Mouse (Mus musculus): Measurements from ENCODE around the gene Vldlr. TPM values are rescaled to one million over a fixed set of nuclear protein-coding genes. Genes with fewer than 3 reads are reported as not detected.

Vldlr gene
- polyA plus RNA-seq, 1 experiment from 2014 or later: 3.4 TPM

- no peaks in the 10 kb centered on the region for H3K4me1 ChIP-seq (replicated peaks)
- no peak overlapping the region for H3K4me2 ChIP-seq
- no peak overlapping the region for H3K27ac ChIP-seq
- H3K36me3 ChIP-seq: no peaks in the 10 kb centered on the region; the same call in 1 of the 2 replicates
- no peak for ATAC-seq (ENCODE audit: insufficient number of reproducible peaks, insufficient read depth, low FRiP score, low TSS enrichment, low read depth)
- no peak overlapping the region for H3K4me3 ChIP-seq (replicated peaks)
- H3K9ac ChIP-seq (replicated peaks): no peak overlapping the region
- H3K9me3 ChIP-seq: no peaks in the 10 kb centered on the region
- 91% methylated on average over 4 of the region's 4 CpGs for WGBS
- no peaks in the 10 kb centered on the region for H3K27me3 ChIP-seq
Observed at GRCm38 (mm10) chr19:27239913-27240312, 23.6 kb downstream of the Vldlr start.

DNA sequence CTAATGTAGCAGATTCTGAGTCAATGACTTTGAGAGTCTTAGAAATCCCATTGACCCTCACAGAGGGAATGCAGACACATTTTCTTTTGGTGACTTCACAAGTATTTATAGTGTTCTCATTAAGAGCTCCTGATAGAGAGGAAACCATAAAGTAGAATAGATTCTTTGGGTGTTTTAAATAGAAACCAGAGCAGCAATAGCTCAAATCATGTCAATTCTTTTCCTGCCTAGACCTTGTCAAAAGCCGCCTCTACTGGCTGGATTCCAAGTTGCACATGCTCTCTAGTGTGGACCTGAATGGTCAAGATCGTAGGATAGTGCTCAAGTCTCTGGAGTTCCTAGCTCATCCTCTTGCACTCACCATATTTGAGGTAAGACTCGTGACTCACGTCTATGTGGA is 27.2 kb downstream of the Vldlr start:
- Histone ChIP-seq H3K4me2 (no peak overlapping the region), H3K9me3 (no peaks in the 10 kb centered on the region), H3K27me3 (no peaks in the 10 kb centered on the region), H3K9ac (replicated peaks) (no peak overlapping the region), H3K27ac (no peak overlapping the region), H3K4me1 (replicated peaks) (no peaks in the 10 kb centered on the region), H3K4me3 (replicated peaks) (no peak overlapping the region), H3K36me3 (peaks cover 13% of the 10 kb centered on the region; the same call in 1 of the 2 replicates)
- ATAC-seq (ENCODE audit: insufficient number of reproducible peaks, insufficient read depth, low FRiP score, low TSS enrichment, low read depth): no peak
- WGBS: 83% methylated on average over 4 of the region's 4 CpGs

- 84% methylated on average over 5 of the region's 5 CpGs for WGBS
- H3K4me1 ChIP-seq (replicated peaks): peaks cover 4% of the 10 kb centered on the region
- ATAC-seq (ENCODE audit: insufficient number of reproducible peaks, insufficient read depth, low FRiP score, low TSS enrichment, low read depth): no peak
- H3K27me3 ChIP-seq: no peaks in the 10 kb centered on the region
- no peaks in the 10 kb centered on the region for H3K36me3 ChIP-seq
- no peak overlapping the region for H3K4me2 ChIP-seq
- H3K4me3 ChIP-seq (replicated peaks): no peak overlapping the region
- no peak overlapping the region for H3K27ac ChIP-seq
- no peak overlapping the region for H3K9ac ChIP-seq (replicated peaks)
- no peaks in the 10 kb centered on the region for H3K9me3 ChIP-seq
Observed at GRCm38 (mm10) chr19:27254756-27255155, 38.5 kb downstream of the Vldlr start.

DNA sequence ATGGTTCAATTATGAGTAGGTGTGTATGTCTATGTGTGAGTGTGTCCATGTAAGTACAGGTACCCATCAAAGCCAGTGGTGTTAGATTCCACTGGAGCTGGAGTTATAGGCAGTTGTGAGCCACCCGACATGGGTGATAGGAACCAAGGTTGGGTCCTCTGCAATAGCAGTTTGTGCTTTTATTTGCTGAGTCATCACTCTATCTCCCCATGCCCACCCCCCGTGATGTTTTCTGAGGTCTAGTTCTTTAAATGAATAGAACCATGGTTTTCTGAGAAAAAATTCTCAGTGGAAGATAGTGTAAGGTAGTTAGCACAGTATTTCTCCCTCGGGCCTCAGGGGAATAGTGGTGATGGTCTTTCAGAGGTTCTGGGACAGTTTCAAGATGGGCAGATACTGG is 39.4 kb downstream of the Vldlr start:
- WGBS: 83% methylated on average over 3 of the region's 3 CpGs
- H3K4me1 ChIP-seq (replicated peaks): peaks cover 10% of the 10 kb centered on the region
- no peak overlapping the region for H3K4me2 ChIP-seq
- H3K27me3 ChIP-seq: no peaks in the 10 kb centered on the region
- ATAC-seq (ENCODE audit: insufficient number of reproducible peaks, insufficient read depth, low FRiP score, low TSS enrichment, low read depth): no peak
- no peaks in the 10 kb centered on the region for H3K9me3 ChIP-seq
- no peak overlapping the region for H3K4me3 ChIP-seq (replicated peaks)
- H3K27ac ChIP-seq: no peak overlapping the region
- no peak overlapping the region for H3K9ac ChIP-seq (replicated peaks)
- H3K36me3 ChIP-seq: no peaks in the 10 kb centered on the region

DNA sequence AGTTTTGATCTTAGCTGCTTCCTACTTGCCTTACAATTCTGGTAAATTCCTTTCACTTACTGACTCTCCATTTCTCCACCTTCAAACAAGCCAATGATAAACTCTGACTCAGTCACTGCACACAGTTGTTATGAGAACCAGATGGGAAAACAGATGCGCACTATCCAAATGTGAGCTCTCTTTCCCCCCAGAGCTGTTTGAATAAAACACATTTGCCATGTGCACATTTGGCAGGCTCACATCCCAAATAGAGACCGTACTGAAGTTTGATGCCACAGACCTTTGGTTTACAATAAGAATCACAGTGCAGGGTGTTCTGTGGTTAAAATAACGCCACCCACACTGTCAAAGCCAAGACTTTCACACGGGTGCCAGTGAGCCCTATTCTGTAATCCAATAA is 43.8 kb downstream of the Vldlr start:
- peaks cover 10% of the 10 kb centered on the region for H3K4me1 ChIP-seq (replicated peaks)
- no peak overlapping the region for H3K9ac ChIP-seq (replicated peaks)
- no peaks in the 10 kb centered on the region for H3K27me3 ChIP-seq
- H3K4me3 ChIP-seq (replicated peaks): no peak overlapping the region
- ATAC-seq (ENCODE audit: insufficient number of reproducible peaks, insufficient read depth, low FRiP score, low TSS enrichment, low read depth): no peak
- WGBS: 40% methylated on average over 4 of the region's 4 CpGs
- no peaks in the 10 kb centered on the region for H3K9me3 ChIP-seq
- no peaks in the 10 kb centered on the region for H3K36me3 ChIP-seq
- no peak overlapping the region for H3K4me2 ChIP-seq
- no peak overlapping the region for H3K27ac ChIP-seq

- Histone ChIP-seq H3K4me2 (no peak overlapping the region), H3K27me3 (no peaks in the 10 kb centered on the region), H3K9ac (replicated peaks) (no peak overlapping the region), H3K27ac (no peak overlapping the region), H3K9me3 (no peaks in the 10 kb centered on the region), H3K4me3 (replicated peaks) (no peak overlapping the region), H3K36me3 (no peaks in the 10 kb centered on the region), H3K4me1 (replicated peaks) (peaks cover 10% of the 10 kb centered on the region)
- WGBS: 86% methylated on average over 8 of the region's 8 CpGs
- ATAC-seq (ENCODE audit: insufficient number of reproducible peaks, insufficient read depth, low FRiP score, low TSS enrichment, low read depth): no peak
Observed at GRCm38 (mm10) chr19:27260621-27261278, 44.5 kb downstream of the Vldlr start.

DNA sequence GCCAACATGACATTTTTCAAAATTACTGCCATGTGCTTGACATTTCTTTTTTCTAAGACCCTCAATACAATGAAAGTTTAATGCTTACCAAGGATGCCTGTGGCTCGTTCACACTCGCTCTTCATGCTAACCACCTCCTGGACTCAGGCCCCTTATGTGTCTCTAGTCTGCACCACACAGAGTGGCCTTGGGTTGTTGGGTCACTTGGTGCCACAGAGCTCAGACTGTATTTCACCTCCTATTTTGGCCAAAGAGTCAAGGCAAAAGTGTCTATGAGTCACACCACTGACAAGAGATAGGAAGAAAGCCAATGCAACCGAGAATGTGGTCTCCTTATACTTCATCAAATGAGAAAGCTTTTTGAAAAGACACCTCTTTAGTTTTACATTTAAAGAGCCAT is 45.9 kb downstream of the Vldlr start:
- Histone ChIP-seq H3K36me3 (no peaks in the 10 kb centered on the region), H3K27ac (no peak overlapping the region), H3K4me1 (replicated peaks) (peaks cover 10% of the 10 kb centered on the region), H3K9me3 (no peaks in the 10 kb centered on the region), H3K9ac (replicated peaks) (no peak overlapping the region), H3K4me3 (replicated peaks) (no peak overlapping the region), H3K4me2 (no peak overlapping the region), H3K27me3 (no peaks in the 10 kb centered on the region)
- ATAC-seq (ENCODE audit: insufficient number of reproducible peaks, insufficient read depth, low FRiP score, low TSS enrichment, low read depth): no peak
- WGBS: 85% methylated on average over 3 of the region's 3 CpGs

DNA sequence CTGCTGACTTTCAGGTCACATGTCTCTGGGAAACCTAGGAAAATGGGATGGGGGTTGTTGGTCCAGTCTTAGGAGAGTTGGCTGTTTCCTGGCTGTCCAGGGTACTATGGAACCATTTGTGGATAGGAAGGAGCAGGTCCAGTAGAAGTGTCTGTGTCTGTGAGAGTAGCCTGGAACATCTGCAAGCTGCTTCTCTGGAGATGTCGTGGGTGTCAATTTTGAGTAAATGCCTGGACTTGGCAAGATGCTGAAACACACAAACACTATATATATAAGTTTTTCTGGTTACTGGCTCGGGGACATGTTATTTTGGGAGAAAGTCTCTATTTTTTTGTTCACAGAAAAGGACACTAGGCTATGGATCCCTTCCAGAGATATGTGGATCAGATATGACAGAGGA is 57.1 kb downstream of the Vldlr start:
- Histone ChIP-seq H3K4me2 (no peak overlapping the region), H3K27ac (no peak overlapping the region), H3K36me3 (no peaks in the 10 kb centered on the region), H3K9me3 (no peaks in the 10 kb centered on the region), H3K27me3 (no peaks in the 10 kb centered on the region), H3K4me1 (replicated peaks) (no peaks in the 10 kb centered on the region), H3K9ac (replicated peaks) (no peak overlapping the region), H3K4me3 (replicated peaks) (no peak overlapping the region)
- 76% methylated on average over 2 of the region's 2 CpGs for WGBS
- no peak for ATAC-seq (ENCODE audit: insufficient number of reproducible peaks, insufficient read depth, low FRiP score, low TSS enrichment, low read depth)

GRCm38 (mm10) chr19:27274382-27274781 is 58.1 kb downstream of the Vldlr start:
- no peaks in the 10 kb centered on the region for H3K27me3 ChIP-seq
- 84% methylated on average over 1 of the region's 1 CpGs for WGBS
- no peaks in the 10 kb centered on the region for H3K36me3 ChIP-seq
- no peak overlapping the region for H3K4me3 ChIP-seq (replicated peaks)
- H3K4me2 ChIP-seq: no peak overlapping the region
- H3K9me3 ChIP-seq: no peaks in the 10 kb centered on the region
- H3K27ac ChIP-seq: no peak overlapping the region
- no peaks in the 10 kb centered on the region for H3K4me1 ChIP-seq (replicated peaks)
- no peak overlapping the region for H3K9ac ChIP-seq (replicated peaks)
- ATAC-seq (ENCODE audit: insufficient number of reproducible peaks, insufficient read depth, low FRiP score, low TSS enrichment, low read depth): no peak

GRCm38 (mm10) chr19:27279174-27279573 is 62.9 kb downstream of the Vldlr start:
- H3K27ac ChIP-seq: no peak overlapping the region
- ATAC-seq (ENCODE audit: insufficient number of reproducible peaks, insufficient read depth, low FRiP score, low TSS enrichment, low read depth): no peak
- 78% methylated on average over 2 of the region's 2 CpGs for WGBS

More at GRCm38 (mm10) chr19:27279174-27279573, 62.9 kb downstream of the Vldlr start:
- Histone ChIP-seq H3K36me3 (no peaks in the 10 kb centered on the region), H3K4me1 (replicated peaks) (no peaks in the 10 kb centered on the region), H3K27me3 (no peaks in the 10 kb centered on the region), H3K9ac (replicated peaks) (no peak overlapping the region), H3K4me2 (no peak overlapping the region), H3K4me3 (replicated peaks) (no peak overlapping the region), H3K9me3 (no peaks in the 10 kb centered on the region)
